Mouse (Mus musculus) retina, adult 2 months (tissue): ENCODE results near the gene B4galt1.

Experiments used
- DNase-seq: peaks from one replicate; pipeline ENCODE4 v3.0.0-alpha.2; 2012; ENCODE audit warnings: low read depth, low spot score

The B4galt1 gene

DNA sequence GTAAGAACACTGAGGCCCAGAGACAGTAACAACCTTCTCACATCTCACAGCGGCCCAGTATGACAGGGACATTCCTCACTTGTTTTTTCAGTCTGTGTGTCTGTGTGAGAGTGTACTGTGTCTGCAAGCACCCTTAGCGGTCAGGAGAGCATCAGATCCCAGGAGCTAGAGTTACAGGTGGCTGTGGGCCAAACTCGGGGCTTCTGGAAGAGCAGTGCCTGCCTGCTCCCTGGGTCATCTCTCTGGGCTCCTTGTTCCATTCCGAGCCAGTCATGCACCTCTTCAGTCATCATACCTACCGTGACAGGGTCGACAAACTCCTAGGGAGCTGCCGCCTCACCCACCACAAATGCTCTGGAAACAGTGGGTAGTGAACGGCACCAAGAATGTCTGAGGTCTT is 10.1 kb downstream of the B4galt1 start:
- no peak for DNase-seq

GRCm38 (mm10) chr4:40840448-40840847 is 13.4 kb downstream of the B4galt1 start:
- DNase-seq, result no peak

DNA sequence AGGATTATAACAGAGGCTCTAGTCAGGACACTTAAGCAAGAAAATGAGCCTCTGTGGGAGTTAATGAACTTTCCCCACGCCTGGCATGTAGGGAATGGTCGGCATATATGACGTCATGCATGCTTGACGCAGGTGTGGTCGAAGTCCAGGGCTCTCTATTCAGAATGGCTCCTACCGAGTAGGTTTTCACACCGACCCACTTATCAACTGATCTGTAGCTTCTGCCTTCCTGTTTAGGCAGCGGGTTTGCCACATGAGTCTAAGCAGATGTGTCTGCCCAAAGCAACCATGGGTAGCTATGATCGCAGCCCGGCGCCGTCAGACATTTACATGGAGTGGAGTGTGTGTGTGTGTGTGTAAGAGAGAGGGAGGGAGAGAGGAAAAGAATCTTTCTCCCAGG is 14.6 kb downstream of the B4galt1 start:
- DNase-seq, result no peak

DNA sequence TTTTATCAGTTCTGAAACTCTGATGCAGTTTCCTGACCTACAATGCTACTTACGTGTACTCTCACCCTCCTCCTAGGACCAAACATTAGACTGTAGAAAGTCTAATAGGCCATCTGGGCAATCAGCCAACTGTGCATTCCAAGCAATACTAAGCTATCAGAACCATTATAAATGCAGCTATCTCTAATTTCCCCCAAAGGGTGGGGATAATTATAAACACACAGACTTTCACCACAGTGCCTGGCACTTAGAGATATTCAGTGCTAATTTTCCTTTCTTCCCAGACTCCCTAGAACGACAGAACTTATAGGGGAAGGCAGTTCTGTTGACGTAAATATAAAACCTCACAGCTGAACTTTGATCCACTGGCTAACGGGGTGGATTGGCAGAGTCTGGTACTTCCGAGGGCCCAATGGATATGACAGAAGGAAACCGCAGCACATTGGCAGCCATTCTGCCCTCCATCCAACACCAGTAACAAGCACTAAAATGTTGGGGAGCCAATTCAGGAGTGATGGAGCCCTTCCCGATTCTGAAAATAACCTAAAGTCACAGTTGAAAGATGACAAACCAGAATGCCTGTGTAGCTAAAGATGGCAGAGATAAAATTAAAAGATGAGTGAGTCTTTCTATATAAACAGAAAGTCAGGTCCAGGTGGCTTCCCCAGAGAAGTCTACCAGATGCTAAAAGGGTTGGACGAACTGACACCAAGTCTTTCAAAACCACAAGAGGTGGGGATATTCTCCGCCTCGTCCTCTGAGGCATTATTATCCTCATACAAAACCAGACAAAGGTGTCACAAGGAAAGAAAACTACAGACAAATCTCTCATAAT is 16.1 kb downstream of the B4galt1 start:
- DNase-seq, result no peak

GRCm38 (mm10) chr4:40837008-40837407 is 16.8 kb downstream of the B4galt1 start:
- DNase-seq, result no peak

DNA sequence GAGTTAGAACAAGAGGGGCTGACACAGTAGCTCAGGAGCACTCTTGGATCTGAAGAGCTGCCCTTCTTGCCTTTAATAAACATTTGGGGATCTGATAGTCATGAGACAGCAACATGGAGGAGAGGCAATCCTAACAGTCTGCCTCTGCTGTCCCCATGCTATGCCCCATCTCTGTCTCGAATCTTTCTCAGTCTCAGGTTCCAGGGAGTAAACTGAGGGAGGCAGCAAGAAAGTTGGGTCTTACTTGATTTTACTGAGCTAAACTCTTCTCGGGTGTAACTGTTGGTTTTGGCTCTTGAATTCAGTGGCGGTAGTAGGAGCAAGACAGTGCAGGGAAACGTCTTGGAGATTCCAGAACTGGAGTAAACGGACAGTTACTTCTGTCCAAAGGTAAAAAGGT is 18.9 kb downstream of the B4galt1 start:
- DNase-seq, result no peak

DNA sequence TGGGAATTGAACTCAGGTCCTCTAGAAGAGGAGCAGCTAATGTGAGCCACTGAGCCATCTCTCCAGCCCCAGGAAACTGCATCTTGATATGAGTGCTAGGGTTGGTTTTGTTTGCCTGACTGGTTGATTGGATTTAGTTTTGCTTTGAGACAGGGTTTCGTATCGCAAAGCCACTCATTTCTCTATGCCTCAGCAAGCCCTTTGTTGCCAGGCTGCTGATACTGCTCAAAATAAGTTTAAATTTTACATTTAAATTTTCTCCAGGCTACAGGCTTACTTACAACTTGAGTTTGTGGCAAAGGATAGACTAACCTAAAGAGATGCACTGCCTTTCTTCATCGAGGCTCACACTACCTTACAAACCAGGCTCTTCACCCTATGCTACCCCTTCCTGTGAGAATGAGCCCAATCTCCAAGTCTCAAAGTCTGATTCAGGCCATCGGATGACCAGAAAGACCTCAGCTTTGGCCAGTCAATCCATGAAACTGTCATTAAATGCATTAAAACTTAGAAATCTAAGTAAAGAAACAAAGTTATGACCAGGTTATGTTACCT is 19.5 kb downstream of the B4galt1 start:
- no peak for DNase-seq

GRCm38 (mm10) chr4:40833381-40834231 is 20.2 kb downstream of the B4galt1 start:
- DNase-seq, result no peak

GRCm38 (mm10) chr4:40830530-40830929 is 23.3 kb downstream of the B4galt1 start:
- DNase-seq, result no peak

GRCm38 (mm10) chr4:40829654-40830400 is 24.0 kb downstream of the B4galt1 start:
- no peak for DNase-seq

DNA sequence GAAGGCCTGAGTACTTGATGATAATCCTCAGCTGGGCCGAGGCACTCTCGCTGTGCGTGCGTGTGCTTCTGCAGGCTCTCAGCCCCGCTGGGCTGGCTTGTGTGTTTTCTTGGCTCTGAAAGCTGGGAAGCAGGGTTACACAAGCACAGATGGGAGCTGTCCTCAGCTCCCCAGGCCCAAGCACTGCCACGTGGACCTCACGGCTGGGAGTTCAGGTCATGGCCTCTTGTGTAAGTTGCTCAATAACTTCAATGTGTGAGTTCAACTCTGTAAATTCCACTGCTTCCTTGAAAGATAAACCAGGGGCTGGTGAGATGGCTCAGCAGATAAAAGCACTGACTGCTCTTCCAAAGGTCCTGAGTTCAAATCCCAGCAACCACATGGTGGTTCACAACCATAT is 24.9 kb downstream of the B4galt1 start:
- DNase-seq, result no peak

- no peak for DNase-seq
These were observed 25.9 kb downstream of the B4galt1 start for GRCm38 (mm10) chr4:40827926-40828325.

- DNase-seq, result no peak
These were observed 27.0 kb downstream of the B4galt1 start for GRCm38 (mm10) chr4:40826810-40827209.

GRCm38 (mm10) chr4:40825981-40826380 is 27.8 kb downstream of the B4galt1 start:
- no peak for DNase-seq

DNA sequence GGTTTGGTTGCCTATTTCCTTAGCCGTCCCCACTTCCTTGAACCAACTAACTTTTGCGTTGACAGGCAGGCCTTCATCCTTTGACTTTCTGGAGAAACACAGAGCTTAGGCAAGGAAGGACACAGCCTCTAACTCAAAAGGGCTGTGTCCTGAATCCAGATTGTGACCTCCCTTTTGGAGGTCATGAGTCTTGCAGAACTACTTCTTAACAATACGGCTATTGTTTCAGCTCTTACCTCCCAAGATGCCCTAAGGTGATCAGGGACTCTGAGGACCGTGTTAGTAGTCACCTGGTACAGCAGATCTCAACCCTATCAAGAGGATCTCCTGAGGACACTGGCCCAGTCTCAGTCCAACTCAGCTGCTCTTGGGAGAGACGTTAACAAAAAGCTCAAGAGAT is 28.7 kb downstream of the B4galt1 start:
- DNase-seq, result no peak

DNA sequence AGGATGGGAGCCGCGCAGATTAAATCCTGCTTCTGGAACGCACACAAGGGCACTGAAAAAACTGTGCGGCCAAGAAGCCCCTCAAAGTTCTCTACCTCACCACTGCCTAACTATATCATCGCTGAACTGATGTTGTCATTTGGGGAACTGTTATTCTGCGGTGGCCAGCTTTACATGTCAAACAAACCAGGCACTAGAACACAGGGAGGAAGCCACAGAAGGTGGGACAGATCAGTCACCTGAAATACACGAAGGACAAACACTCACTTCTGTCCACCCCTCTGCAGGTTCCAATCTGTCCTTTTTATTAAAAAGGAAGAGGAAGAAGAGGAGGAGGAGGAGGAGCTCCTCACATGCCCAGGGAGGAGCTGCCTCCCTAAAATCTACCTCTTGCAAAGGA is 29.3 kb downstream of the B4galt1 start:
- DNase-seq, result no peak

DNA sequence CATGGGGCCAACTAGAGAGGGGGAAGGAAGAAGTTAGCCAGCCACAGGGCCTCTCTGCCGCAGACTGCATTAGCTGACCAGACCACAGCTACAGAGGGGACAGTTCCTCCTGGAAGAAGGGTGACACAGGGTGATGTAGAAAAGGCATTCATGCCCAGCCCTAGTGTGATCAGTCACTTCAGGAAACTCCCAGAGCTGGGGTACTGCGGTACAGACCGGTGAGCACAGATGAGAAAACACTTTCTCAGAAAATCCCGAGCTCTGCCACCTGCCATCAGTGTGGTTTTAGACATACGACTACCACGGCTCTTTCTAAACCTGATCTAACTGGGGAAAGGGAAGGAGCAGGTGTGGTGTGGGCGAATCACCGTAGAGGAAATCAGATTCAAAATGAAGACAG is 30.1 kb downstream of the B4galt1 start:
- no peak for DNase-seq

DNA sequence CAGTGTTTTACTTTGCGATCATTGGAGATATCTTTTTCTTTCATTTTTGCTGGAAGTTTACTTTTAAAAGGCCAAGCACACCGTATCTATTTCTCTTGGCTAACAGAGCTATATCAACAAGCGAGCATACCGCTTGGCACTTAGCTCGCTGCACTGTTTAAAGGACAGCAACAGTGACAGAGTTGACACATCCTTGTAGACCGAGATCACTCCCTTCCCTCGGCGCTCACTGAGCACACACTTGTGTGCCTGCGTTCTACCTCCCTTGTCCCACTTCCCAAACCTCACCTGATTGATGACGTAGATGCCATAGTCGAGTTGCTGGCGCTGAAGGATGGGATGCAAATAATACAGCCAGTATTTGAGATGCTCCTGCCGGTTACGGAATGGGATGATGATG is 30.7 kb downstream of the B4galt1 start:
- no peak for DNase-seq

DNA sequence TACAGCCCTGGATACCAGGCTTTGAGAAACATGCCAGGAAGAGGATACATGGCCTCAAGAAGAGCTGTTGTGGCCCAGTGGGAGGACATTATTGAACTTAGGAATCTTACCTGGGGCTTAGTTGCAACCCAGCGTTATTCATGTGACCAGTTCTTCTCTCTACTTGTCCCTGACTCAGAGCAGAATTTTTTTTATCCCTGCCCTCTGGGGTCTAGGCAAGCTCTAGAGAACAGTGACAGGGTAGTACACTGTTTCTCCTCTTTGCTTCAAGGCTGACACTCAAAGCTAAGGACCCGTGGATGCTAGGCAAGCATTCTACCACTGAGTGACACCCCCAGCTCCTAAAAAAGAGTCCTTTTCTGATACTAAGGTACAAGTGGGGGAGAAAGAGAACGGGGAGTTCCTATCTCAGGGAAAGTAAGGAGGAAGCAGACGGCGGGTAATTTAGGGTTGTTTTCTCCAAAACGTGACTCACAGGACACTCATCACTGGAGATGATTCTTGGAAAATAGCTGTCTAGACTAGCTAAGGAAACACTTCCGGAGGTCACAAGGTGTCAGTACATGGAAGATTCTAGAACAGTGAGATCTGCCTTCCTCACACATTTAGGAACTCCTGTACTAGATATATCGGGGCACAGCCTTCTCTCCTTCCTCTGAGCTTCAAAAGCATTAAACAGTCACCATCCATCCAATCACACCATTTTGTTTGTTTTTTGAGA is 32.3 kb downstream of the B4galt1 start:
- no peak for DNase-seq

DNA sequence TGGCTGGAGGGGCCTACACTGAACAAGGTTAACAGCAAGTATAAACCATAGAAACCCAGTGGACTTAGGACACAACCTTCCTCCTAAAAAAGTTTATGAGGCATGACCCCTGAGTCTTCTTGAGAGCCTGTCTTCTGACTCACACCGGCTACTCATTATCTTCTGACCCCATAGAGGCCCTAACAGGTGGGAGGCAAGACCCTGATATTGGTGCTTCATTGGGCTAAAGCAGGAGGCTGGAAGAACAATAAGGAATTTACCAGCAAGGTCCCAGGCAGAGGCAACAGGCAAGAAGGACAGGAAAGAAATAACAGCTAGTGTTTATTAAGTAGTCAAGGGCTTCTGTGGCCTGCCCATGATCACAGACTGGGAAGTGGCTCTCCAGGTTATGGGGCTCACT is 32.9 kb downstream of the B4galt1 start:
- no peak for DNase-seq

DNA sequence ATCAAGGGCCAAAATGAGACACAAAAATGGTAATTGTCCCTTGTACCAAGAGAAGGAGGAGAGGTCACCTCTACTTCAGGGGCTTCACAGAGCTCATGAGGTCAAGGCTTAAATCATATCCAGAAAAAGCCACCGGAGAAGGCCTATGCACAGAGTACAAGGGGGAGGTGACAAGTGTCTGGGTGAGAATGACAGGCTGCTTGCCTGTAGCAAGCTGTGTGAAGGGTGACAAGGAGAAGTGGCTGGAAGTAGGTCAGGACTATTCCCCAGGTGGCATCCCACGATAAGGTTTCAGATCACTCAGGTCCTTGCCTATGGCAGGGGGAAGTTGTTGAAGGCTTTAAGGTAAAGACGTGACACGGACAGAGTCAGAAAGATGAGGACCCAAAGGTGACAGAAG is 33.8 kb downstream of the B4galt1 start:
- DNase-seq, result no peak
